Mouse (Mus musculus): ENCODE measurements around the gene Smc1b.

GRCm38 (mm10) chr15:85016951-85017664, 114.7 kb downstream of the Smc1b start, which contains the start of gene Upk3a:
- TF ChIP-seq CTCF (IDR thresholded peaks at IDR 0.05), result no peak
- no peak for TF ChIP-seq EP300 (IDR thresholded peaks at IDR 0.05)
